Mouse (Mus musculus) cerebral cortex, adult 2 months (tissue): ENCODE data around the gene Elob.

Experiments used
- WGBS: fragments of 180-500 bp; shearing (Covaris S2); methylation state at CpG from one replicate; pipeline ENCODE4 v1.1.7; 2018; 5-methylcytosine and 5-hydroxymethylcytosine counted together

Gene Elob

GRCm38 (mm10) chr17:23823614-23824013 lies 5.3 kb downstream of the Elob start:
- 80% methylated on average over 12 of the region's 12 CpGs for WGBS

GRCm38 (mm10) chr17:23823018-23823417 lies 5.9 kb downstream of the Elob start:
- 67% methylated on average over 16 of the region's 16 CpGs for WGBS

GRCm38 (mm10) chr17:23822094-23822493 lies 6.8 kb downstream of the Elob start:
- WGBS = 64% methylated on average over 6 of the region's 6 CpGs

DNA sequence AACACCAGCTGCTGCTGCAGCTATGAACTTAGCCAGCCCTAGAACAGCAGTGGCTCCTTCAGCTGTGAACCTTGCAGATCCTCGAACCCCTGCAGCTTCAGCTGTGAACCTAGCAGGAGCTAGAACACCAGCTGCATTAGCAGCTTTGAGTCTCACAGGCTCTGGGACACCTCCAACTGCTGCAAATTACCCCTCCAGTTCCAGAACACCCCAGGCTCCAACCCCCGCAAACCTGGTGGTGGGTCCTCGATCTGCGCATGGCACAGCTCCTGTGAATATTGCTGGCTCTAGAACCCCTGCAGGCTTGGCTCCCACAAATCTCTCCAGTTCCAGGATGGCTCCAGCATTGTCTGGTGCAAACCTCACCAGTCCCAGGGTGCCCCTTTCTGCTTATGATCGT lies 8.2 kb downstream of the Elob start:
- WGBS = 78% methylated on average over 5 of the region's 5 CpGs

DNA sequence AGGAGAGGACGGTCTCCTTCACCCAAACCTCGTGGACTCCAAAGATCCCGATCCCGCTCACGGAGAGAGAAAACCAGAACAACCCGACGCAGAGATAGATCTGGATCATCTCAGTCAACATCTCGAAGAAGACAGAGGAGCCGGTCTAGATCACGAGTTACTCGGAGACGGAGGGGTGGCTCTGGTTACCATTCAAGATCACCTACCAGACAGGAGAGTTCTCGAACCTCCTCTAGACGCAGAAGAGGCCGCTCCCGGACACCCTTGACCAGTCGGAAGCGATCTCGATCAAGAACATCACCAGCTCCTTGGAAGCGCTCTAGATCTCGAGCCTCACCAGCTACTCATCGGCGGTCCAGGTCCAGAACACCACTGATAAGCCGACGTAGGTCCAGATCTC lies 9.7 kb downstream of the Elob start:
- WGBS = 98% methylated on average over 25 of the region's 25 CpGs

DNA sequence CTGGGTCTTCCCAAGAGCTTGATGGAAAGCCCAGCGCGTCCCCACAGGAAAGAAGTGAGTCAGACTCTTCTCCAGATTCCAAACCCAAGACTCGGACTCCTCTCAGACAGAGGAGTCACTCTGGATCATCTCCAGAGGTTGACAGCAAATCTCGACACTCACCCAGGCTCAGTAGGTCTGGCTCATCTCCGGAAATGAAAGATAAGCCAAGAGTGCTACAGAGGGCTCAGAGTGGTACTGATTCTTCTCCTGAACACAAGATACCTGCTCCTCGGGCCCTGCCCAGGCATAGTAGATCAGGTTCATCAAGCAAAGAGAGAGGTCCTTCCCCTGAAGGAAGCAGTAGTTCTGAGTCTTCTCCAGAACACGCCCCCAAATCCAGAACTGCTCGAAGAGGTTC lies 10.4 kb downstream of the Elob start:
- WGBS = 95% methylated on average over 8 of the region's 8 CpGs

- 99% methylated on average over 16 of the region's 16 CpGs for WGBS
Observed at GRCm38 (mm10) chr17:23815641-23816040, 13.3 kb downstream of the Elob start.

DNA sequence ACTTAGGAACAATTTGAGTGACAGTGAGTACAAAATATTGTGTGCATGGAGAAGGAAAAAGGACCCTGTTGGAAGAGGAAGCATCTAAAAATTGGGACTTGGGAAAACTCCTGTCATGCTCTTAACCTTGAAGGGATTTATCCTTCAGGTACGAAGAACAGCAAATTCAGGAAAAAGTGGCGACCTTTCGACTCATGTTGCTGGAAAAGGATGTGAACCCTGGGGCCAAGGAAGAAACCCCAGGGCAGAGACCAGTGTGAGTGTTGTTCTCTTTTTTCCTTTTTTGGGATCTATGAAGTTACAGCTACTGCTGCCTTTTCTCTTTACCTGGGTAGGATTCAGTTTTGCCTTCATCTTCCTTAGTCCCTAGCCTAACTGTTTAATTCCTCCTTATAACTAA lies 21.0 kb downstream of the Elob start:
- WGBS = 74% methylated on average over 3 of the region's 3 CpGs

GRCm38 (mm10) chr17:23806867-23807266 lies 22.1 kb downstream of the Elob start:
- WGBS = 32% methylated on average over 25 of the region's 25 CpGs

DNA sequence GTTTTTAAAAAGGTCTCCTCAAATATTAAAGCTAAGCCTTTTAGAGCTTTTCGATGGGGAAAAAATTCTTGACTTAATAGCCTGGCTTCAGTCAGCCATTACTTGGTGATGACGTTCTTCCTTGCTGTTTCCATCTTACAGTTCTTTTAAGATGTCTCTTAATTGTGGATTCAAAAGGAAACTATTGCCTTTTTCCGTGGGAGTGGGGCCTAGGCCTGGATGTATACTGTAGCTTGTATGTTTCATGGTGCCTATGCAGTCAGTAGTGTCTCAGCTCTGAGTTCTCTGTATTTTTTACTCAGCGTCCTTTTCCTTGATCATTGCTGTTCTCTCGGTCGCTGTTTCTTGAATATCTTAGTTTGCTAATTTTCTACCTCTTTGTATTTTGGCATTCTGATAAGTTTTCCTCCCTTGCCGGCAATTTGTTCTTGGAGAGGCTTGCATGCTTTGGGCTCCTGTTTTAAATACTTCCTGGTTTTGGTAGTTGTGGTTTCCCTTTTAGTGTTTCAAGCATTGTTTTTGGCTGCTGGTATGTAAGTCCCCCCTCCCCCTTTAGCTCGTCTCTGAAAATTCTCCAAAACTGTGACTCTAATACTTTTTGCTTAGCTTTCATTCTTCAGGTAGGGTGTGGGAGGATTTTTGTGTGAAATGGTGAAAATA lies 24.4 kb downstream of the Elob start:
- WGBS = under 1% methylated on average over 8 of the region's 8 CpGs

DNA sequence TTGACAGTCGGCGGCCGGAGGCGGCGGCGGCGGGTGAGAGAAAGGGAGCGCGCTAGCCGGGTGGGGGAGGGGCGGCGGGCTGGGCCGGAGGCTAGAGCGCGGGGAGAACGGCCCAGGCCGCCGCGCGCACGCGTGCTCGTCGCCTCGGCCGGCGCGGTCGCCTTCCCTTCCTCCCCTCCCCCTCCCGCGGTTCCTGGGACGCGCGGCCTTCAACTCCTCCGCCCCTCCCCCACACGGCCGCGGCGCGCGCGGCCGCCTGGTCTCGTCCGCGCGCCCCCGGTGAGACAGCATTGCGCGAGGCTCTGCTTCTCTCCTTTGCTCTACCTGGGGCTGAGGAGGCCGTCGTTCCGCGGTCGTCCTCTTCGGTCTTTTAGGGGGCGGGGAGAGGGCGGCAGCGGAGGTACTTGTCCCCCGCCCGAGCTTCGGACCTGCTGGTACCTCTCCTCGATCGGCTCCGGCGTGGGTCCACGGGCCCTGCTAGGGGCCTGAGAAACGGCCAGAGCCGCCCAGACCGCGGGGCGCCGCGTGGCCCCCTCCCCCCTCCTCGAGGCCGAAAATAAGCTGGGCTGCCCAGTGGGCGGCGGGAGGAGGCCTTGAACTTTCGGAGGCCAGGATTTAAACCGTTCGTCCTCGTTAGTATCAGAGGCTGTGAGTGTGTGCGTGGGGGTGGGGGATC lies 25.4 kb downstream of the Elob start:
- WGBS = 1% methylated on average over 63 of the region's 83 CpGs

DNA sequence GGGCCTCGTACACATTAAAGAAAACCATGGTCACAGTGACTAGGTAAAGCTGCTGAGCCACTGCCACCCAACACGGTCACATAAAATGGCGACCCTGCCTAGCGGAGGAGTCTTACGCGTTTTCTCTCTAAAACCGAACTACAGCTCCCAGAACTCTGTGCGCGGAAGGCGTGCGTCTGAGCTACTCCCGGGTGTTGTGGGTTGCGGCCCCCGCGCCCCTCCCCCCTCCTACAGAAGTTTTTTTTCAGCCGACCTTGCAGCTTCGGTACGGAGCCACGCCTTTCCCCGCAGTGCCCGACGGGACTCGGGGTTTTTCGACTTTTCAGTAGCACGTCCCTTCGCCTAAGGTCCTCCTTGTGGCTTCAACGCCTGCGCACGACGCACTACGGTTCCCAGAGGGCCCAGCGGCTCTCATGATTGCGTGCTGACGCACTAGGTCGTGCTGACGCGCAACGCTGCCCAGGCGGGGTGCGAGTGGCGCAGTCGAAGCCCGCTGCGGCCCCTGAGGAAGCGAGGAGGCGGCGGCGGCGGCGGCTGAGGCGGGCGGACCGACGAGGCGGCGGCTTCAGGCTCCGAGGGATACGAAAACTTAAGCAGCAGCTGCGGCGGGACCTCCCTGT lies 26.1 kb downstream of the Elob start:
- WGBS = under 1% methylated on average over 60 of the region's 60 CpGs

DNA sequence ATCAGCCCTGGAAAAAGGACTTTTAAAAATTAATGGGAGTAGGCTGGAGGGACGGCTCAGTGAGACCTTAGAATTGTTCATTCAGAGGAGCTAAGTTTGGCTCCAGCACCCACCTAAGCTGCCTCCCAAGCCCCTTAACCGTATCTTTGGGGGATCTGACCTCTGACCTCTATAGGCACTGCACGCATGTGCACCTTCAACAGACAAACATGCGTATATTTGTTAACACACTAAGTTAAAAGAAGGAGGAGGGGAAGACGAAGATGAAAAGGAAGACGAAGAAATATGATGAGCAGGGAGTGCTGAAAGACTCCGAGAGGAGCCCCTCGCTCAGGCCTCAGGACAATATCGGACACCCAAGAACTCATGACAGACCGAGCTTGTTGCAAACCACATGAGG lies 27.3 kb downstream of the Elob start:
- 95% methylated on average over 10 of the region's 10 CpGs for WGBS

DNA sequence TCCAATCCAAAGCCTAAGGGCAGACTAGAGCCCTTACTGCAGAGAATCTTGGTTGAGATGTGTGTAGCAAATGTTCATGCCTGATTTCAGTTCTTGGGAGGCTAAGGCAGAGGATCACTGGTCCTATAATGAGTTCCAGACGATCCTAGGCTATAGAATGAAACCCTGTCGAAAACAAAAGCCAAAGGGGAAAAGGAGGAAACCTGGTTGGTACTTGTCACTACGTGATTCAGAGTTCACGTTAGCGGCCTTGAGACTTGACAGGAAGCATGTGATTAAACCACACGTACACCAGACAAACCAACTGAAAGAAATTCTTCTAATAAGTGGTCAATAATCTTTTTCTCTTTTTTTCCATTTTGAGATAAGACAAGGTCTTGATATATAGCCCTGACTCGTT lies 31.6 kb downstream of the Elob start:
- 84% methylated on average over 7 of the region's 7 CpGs for WGBS

- WGBS = 97% methylated on average over 8 of the region's 8 CpGs
Observed at GRCm38 (mm10) chr17:23795323-23795722, 33.6 kb downstream of the Elob start.

- WGBS = 56% methylated on average over 2 of the region's 2 CpGs
Observed at GRCm38 (mm10) chr17:23791079-23791357, 37.9 kb downstream of the Elob start.

GRCm38 (mm10) chr17:23790269-23791078 lies 38.5 kb downstream of the Elob start, which contains the start of gene Srrm2:
TSS of gene Srrm2 (plus strand) at chr17:23790532.
- 1% methylated on average over 29 of the region's 29 CpGs for WGBS

- WGBS = 22% methylated on average over 8 of the region's 8 CpGs
Observed at GRCm38 (mm10) chr17:23789749-23790268, 39.1 kb downstream of the Elob start.

DNA sequence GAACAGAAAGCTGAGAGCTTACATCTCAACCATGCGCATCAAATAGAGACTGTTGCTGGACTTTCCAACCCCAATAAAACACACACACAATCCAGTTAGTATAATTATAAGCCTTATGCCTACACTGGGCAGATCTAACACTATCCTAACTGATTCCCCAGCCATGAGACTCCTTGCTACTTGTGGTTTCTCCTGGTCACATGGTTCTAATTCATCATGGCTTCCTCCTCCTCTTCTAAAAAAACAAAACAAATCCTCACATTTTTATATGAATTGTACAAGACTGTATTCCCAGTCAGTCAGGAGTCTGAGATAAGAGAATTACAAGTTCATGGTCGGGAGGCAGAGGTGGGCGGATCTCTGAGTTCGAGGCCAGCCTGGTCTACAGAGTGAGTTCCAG lies 40.0 kb downstream of the Elob start:
- WGBS = 88% methylated on average over 4 of the region's 4 CpGs

GRCm38 (mm10) chr17:23786510-23786931 lies 42.4 kb downstream of the Elob start:
- WGBS = 9% methylated on average over 13 of the region's 13 CpGs

- 3% methylated on average over 43 of the region's 43 CpGs for WGBS
Observed at GRCm38 (mm10) chr17:23785561-23786471, 43.1 kb downstream of the Elob start, which contains the start of gene Flywch2. TSS of gene Flywch2 (minus strand) at chr17:23786081.
